Mouse (Mus musculus) MEL (cell line): ENCODE measurements around the gene Mkln1. TPM values are rescaled to one million over a fixed set of nuclear protein-coding genes. Genes with fewer than 3 reads are reported as not detected.
A peak's percentile ranks its signal among the peaks of the same experiment; 100 is the strongest.
"Not testable (repeated sequence)": the region's sequence is repeated elsewhere in the genome, so short reads cannot be mapped to it uniquely, and the experiment has no call there.

Source experiments
- DNase-seq: peaks from one replicate; pipeline ENCODE4 v3.0.0; 2011; ENCODE audit warnings: low read depth, low spot score
- H3K27ac ChIP-seq: 2 replicates; pipeline ENCODE4 v1.5.1; 2012; ENCODE audit warnings: low read depth, mild to moderate bottlenecking, control low read depth, low read length, moderate library complexity; ENCODE audit not compliant: control insufficient read depth
- H3K27me3 ChIP-seq, 2 experiments: fragments of 150-350 bp in 1 of 2; sonication (generic) in 1 of 2; 2 replicates each; pipeline ENCODE4 v1.6.1; 2012; ENCODE audit warnings: low read length in 2 of 2, mild to moderate bottlenecking in 2 of 2, improper control_type of control experiment in 1 of 2, moderate library complexity in 1 of 2; ENCODE audit not compliant: insufficient read depth in 2 of 2, control insufficient read depth in 1 of 2
- H3K36me3 ChIP-seq, 2 experiments: 2 replicates each; pipeline ENCODE4 v1.6.1; 2012 to 2014; ENCODE audit warnings: low read length in 2 of 2, improper control_type of control experiment in 1 of 2, inconsistent platforms in 1 of 2, mild to moderate bottlenecking in 1 of 2; ENCODE audit not compliant: insufficient read depth in 2 of 2, control insufficient read depth in 1 of 2
- H3K4me1 ChIP-seq, 2 experiments: fragments of 150-350 bp in 1 of 2; sonication (generic) in 1 of 2; 2 replicates each; pipeline ENCODE4 v1.6.1; 2012; ENCODE audit warnings: low read length in 2 of 2, improper control_type of control experiment in 1 of 2, mild to moderate bottlenecking in 1 of 2; ENCODE audit not compliant: insufficient read depth in 2 of 2, control insufficient read depth in 1 of 2
- H3K4me3 ChIP-seq, 2 experiments: fragments of 150-350 bp in 1 of 2; sonication (generic) in 1 of 2; 2 replicates each; pipeline ENCODE4 v1.5.1; 2012; ENCODE audit warnings: low read depth in 2 of 2, low read length in 2 of 2, mild to moderate bottlenecking in 2 of 2, moderate library complexity in 2 of 2, control low read depth in 1 of 2, improper control_type of control experiment in 1 of 2; ENCODE audit not compliant: control insufficient read depth in 1 of 2, insufficient read depth in 1 of 2
- H3K79me2 ChIP-seq: 2 replicates; pipeline ENCODE4 v1.6.1; 2012; ENCODE audit warnings: mild to moderate bottlenecking, low read length, moderate library complexity; ENCODE audit not compliant: control insufficient read depth, poor library complexity, insufficient read depth
- H3K9ac ChIP-seq: 2 replicates; pipeline ENCODE4 v1.6.1; 2012; ENCODE audit warnings: low read depth, mild to moderate bottlenecking, control low read depth, low read length, moderate library complexity; ENCODE audit not compliant: control insufficient read depth, poor library complexity, severe bottlenecking
- H3K9me3 ChIP-seq: fragments of 150-350 bp; sonication (generic); replicated peaks from 2 replicates; pipeline ENCODE4 v1.6.1; 2012; ENCODE audit warnings: mild to moderate bottlenecking, low read length, improper control_type of control experiment, moderate library complexity; ENCODE audit not compliant: insufficient read depth
- EP300 ChIP-seq, 2 experiments: IDR thresholded peaks; 2 replicates each; pipeline ENCODE4 v1.6.1; 2011; ENCODE audit warnings: improper control_type of control experiment in 2 of 2, low read length in 2 of 2, low read depth in 1 of 2, mild to moderate bottlenecking in 1 of 2
- GABPA ChIP-seq: IDR thresholded peaks from 2 replicates; pipeline ENCODE4 v1.6.1; 2012; ENCODE audit warnings: low read depth, mild to moderate bottlenecking, inconsistent platforms, low read length, improper control_type of control experiment, moderate library complexity
- MAZ ChIP-seq: IDR thresholded peaks from 2 replicates; pipeline ENCODE4 v1.6.1; 2012; ENCODE audit warnings: low read depth, mild to moderate bottlenecking, inconsistent platforms, low read length, improper control_type of control experiment
- MEF2A ChIP-seq: IDR thresholded peaks from 2 replicates; pipeline ENCODE4 v1.6.1; 2014; ENCODE audit warnings: low read depth, mild to moderate bottlenecking, inconsistent platforms, low read length, improper control_type of control experiment; ENCODE audit not compliant: poor library complexity, insufficient replicate concordance, severe bottlenecking; ENCODE audit errors: extremely low read depth
- MYC ChIP-seq: IDR thresholded peaks from 2 replicates; pipeline ENCODE4 v1.6.1; 2011; ENCODE audit warnings: low read depth, mild to moderate bottlenecking, low read length, improper control_type of control experiment, moderate library complexity
- NRF1 ChIP-seq: IDR thresholded peaks from 2 replicates; pipeline ENCODE4 v1.6.1; 2014; ENCODE audit warnings: low read depth, mild to moderate bottlenecking, inconsistent platforms, low read length, improper control_type of control experiment, moderate library complexity; ENCODE audit not compliant: poor library complexity, insufficient read depth, severe bottlenecking
- TCF12 ChIP-seq: IDR thresholded peaks from 2 replicates; pipeline ENCODE4 v1.6.1; 2014; ENCODE audit warnings: low read depth, mild to moderate bottlenecking, inconsistent platforms, low read length, improper control_type of control experiment, moderate library complexity
- USF1 ChIP-seq: IDR thresholded peaks from 2 replicates; pipeline ENCODE4 v1.6.1; 2014; ENCODE audit warnings: low read depth, mild to moderate bottlenecking, inconsistent platforms, low read length, improper control_type of control experiment, moderate library complexity
- USF2 ChIP-seq, 2 experiments: IDR thresholded peaks; 2 replicates each; pipeline ENCODE4 v1.6.1; 2011 to 2012; ENCODE audit warnings: improper control_type of control experiment in 2 of 2, low read length in 2 of 2, borderline replicate concordance in 1 of 2, inconsistent platforms in 1 of 2, low read depth in 1 of 2, mild to moderate bottlenecking in 1 of 2; ENCODE audit not compliant: insufficient read depth in 1 of 2
- ZNF384 ChIP-seq: IDR thresholded peaks from 2 replicates; pipeline ENCODE4 v1.6.1; 2012; ENCODE audit warnings: low read depth, mild to moderate bottlenecking, inconsistent platforms, low read length, improper control_type of control experiment
- polyA plus RNA-seq, 2 experiments: library from polyadenylated mRNA; stranded (reverse) in 1 of 2; unstranded in 1 of 2; fragments of >175 nt in 1 of 2; fragments of >200 nt in 1 of 2; gene quantifications; 2 replicates each; pipeline versions ENCODE4 v1.2.1 to v1.2.4; 2012; ENCODE audit warnings: low replicate concordance in 2 of 2, low read depth in 1 of 2; ENCODE audit not compliant: insufficient read length in 2 of 2, insufficient read depth in 1 of 2, missing spikeins in 1 of 2
- total RNA-seq: library from RNA; depleted of rRNA; stranded (reverse); fragments of 300-350 nt; gene quantifications from 2 replicates; pipeline ENCODE4 v1.2.3, GENCODE M21; 2012

Gene Mkln1
- total and polyA plus RNA-seq, 3 experiments, result 115 to 187 (median 135) TPM

GRCm38 (mm10) chr6:31556460-31557100 lies 158.0 kb downstream of the Mkln1 start:
- no peak for DNase-seq
- Histone ChIP-seq H3K4me3 (no peak overlapping the region), H3K79me2 (0 out of 2 replicates have a peak, but pooled peaks cover 2% of the 10 kb centered on the region), H3K27me3 (no peaks in the 10 kb centered on the region), H3K27ac (no peak overlapping the region), H3K4me1 (no peaks in the 10 kb centered on the region), H3K9me3 (no peaks in the 10 kb centered on the region), H3K9ac (no peak overlapping the region), H3K36me3 (no peaks in the 10 kb centered on the region)
- peak; percentile 60; the same call in 1 of the 2 replicates for TF ChIP-seq USF1
- TF ChIP-seq MYC, result no peak

DNA sequence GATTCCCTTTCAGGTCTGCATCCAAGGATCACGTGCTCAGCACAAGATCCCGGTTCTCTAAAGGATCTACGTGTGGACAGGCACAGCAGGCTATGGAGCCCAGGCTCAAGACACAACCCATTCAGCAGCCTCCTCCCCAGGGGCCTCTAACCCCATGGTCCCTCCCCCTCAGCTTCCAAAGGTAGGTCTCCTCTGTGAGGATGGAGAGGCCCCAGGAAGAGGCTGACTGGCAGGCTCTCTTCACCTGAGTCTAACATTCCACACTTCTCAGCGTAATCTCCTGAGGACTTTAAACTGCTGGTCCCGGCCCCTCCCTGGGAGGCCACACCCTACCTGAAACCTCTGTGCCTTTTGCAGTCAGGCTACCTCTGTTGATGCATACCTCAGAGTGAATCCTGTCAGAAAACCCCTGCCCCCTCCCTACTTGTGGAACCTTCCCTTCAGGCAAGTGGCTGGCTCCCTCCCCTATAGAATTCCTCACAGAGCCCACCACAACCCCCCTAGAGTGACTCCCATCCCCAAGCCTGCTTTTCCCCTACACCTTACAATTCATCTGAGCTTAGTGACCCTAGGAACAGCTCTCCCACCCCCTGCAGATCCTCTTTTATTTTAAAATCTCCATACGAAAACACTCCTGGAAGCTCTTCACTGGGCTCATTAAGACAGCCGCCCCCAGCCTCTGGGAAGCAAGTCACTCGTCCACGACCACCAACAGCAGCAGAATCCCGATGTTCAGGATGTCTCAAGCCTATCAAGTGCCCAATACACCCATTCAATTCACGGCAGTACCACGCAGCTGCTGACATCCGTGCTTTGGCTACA lies 161.8 kb downstream of the Mkln1 start:
- H3K9ac ChIP-seq, result no peak overlapping the region
- TF ChIP-seq EP300 (IDR thresholded peaks at IDR 0.05; ENCODE audit: low read depth in 1 of 2, low read length in 2 of 2) (no peak), USF1 (no peak), MEF2A (no peak), MYC (no peak), MAZ (no peak), USF2 (IDR thresholded peaks at IDR 0.05; ENCODE audit: borderline replicate concordance in 1 of 2, insufficient read depth in 1 of 2, low read depth in 1 of 2, low read length in 2 of 2) (no peak), NRF1 (no peak), TCF12 (no peak), GABPA (no peak)
- H3K4me1 ChIP-seq, result peaks cover 0 to 10% of the 10 kb centered on the region in 2 experiments; a peak in 2 of 4 replicates
- H3K79me2 ChIP-seq, result peaks cover 13% of the 10 kb centered on the region
- H3K27ac ChIP-seq, result no peak overlapping the region
- H3K9me3 ChIP-seq, result no peaks in the 10 kb centered on the region
- no peak overlapping the region for H3K4me3 ChIP-seq
- DNase-seq, result no peak
- no peaks in the 10 kb centered on the region for H3K27me3 ChIP-seq
- H3K36me3 ChIP-seq, result no peaks in the 10 kb centered on the region

GRCm38 (mm10) chr6:31561948-31562347 lies 163.4 kb downstream of the Mkln1 start:
- Histone ChIP-seq H3K79me2 (peaks cover 13% of the 10 kb centered on the region), H3K4me1 (peaks cover 0 to 10% of the 10 kb centered on the region in 2 experiments; a peak in 2 of 4 replicates)
- TF ChIP-seq ZNF384, result peak; percentile 84
- H3K9ac ChIP-seq, H3K9me3 ChIP-seq, H3K27ac ChIP-seq, H3K36me3 ChIP-seq, H3K4me3 ChIP-seq, H3K27me3 ChIP-seq: not testable (repeated sequence)
- peak; percentile 25 for DNase-seq
